Mouse (Mus musculus) myocyte (in vitro differentiated cells): ENCODE data around the gene Mrpl2. TPM values are rescaled to one million over a fixed set of nuclear protein-coding genes. Genes with fewer than 3 reads are reported as not detected.

Experiments used
- H3K27me3 ChIP-seq: one replicate; pipeline ENCODE4 v1.6.1; 2011; ENCODE audit not compliant: control insufficient read depth, insufficient read depth, insufficient read length
- H3K36me3 ChIP-seq: one replicate; pipeline ENCODE4 v1.6.1; 2011; ENCODE audit not compliant: control insufficient read depth, insufficient read depth
- H3K4me2 ChIP-seq: one replicate; pipeline ENCODE4 v1.6.1; 2011; ENCODE audit warnings: low read depth, control low read depth
- H3K4me3 ChIP-seq: one replicate; pipeline ENCODE4 v1.5.1; 2011; ENCODE audit warnings: mild to moderate bottlenecking, control low read depth, moderate library complexity
- H3K79me2 ChIP-seq: one replicate; pipeline ENCODE4 v1.6.1; 2011; ENCODE audit not compliant: control insufficient read depth, insufficient read depth
- H3ac ChIP-seq: one replicate; pipeline ENCODE4 v1.6.1; 2011; ENCODE audit not compliant: control insufficient read depth, insufficient read length
- CEBPB ChIP-seq: IDR thresholded peaks from 2 replicates; pipeline ENCODE4 v1.6.1; 2011; ENCODE audit warnings: mild to moderate bottlenecking, moderate library complexity; ENCODE audit not compliant: poor library complexity, insufficient read depth, severe bottlenecking
- E2F4 ChIP-seq: IDR thresholded peaks from one replicate; pipeline ENCODE4 v1.6.1; 2011; ENCODE audit warnings: mild to moderate bottlenecking, control low read depth, moderate library complexity; ENCODE audit not compliant: insufficient read depth
- MAX ChIP-seq: IDR thresholded peaks from one replicate; pipeline ENCODE4 v1.6.1; 2011; ENCODE audit warnings: low read depth, mild to moderate bottlenecking, control low read depth
- MYOD1 ChIP-seq, 3 experiments: IDR thresholded peaks; one replicate each; pipeline ENCODE4 v1.6.1; 2011; ENCODE audit warnings: control low read depth in 2 of 3, low read depth in 2 of 3, mild to moderate bottlenecking in 2 of 3, moderate library complexity in 1 of 3; ENCODE audit not compliant: insufficient read length in 2 of 3, control insufficient read depth in 1 of 3
- MYOG ChIP-seq, 3 experiments: IDR thresholded peaks; one replicate each; pipeline ENCODE4 v1.6.1; 2011; ENCODE audit warnings: control low read depth in 2 of 3, low read depth in 2 of 3, mild to moderate bottlenecking in 2 of 3; ENCODE audit not compliant: insufficient read length in 2 of 3, control insufficient read depth in 1 of 3, insufficient read depth in 1 of 3
- POLR2A ChIP-seq: IDR thresholded peaks from one replicate; pipeline ENCODE4 v1.6.1; 2011; ENCODE audit warnings: low read depth, mild to moderate bottlenecking, control low read depth, moderate library complexity; ENCODE audit not compliant: insufficient read length
- POLR2AphosphoS2 ChIP-seq: IDR thresholded peaks from one replicate; pipeline ENCODE4 v1.6.1; 2011; ENCODE audit warnings: low read depth, control low read depth; ENCODE audit not compliant: insufficient read length
- REST ChIP-seq: IDR thresholded peaks from one replicate; pipeline ENCODE4 v1.6.1; 2011; ENCODE audit warnings: mild to moderate bottlenecking, control low read depth, moderate library complexity; ENCODE audit not compliant: insufficient read depth, insufficient read length
- SRF ChIP-seq: IDR thresholded peaks from one replicate; pipeline ENCODE4 v1.6.1; 2011; ENCODE audit warnings: low read depth; ENCODE audit not compliant: control insufficient read depth, insufficient read length
- TCF12 ChIP-seq: IDR thresholded peaks from one replicate; pipeline ENCODE4 v1.6.1; 2011; ENCODE audit warnings: mild to moderate bottlenecking, control low read depth; ENCODE audit not compliant: poor library complexity, insufficient read depth, severe bottlenecking
- TCF3 ChIP-seq: IDR thresholded peaks from one replicate; pipeline ENCODE4 v1.6.1; 2011; ENCODE audit warnings: low read depth, control low read depth; ENCODE audit not compliant: insufficient read length
- USF1 ChIP-seq: IDR thresholded peaks from one replicate; pipeline ENCODE4 v1.6.1; 2011; ENCODE audit warnings: low read depth, mild to moderate bottlenecking, control low read depth, moderate library complexity
- polyA plus RNA-seq: library from polyadenylated mRNA; unstranded; fragments of >200 nt; fragmentation: generic; extraction: Trizol; gene quantifications from one replicate; pipeline ENCODE4 v1.2.1, GENCODE M21; 2012; ENCODE audit warnings: missing spikeins

Gene Mrpl2
- polyA plus RNA-seq = 248 TPM

DNA sequence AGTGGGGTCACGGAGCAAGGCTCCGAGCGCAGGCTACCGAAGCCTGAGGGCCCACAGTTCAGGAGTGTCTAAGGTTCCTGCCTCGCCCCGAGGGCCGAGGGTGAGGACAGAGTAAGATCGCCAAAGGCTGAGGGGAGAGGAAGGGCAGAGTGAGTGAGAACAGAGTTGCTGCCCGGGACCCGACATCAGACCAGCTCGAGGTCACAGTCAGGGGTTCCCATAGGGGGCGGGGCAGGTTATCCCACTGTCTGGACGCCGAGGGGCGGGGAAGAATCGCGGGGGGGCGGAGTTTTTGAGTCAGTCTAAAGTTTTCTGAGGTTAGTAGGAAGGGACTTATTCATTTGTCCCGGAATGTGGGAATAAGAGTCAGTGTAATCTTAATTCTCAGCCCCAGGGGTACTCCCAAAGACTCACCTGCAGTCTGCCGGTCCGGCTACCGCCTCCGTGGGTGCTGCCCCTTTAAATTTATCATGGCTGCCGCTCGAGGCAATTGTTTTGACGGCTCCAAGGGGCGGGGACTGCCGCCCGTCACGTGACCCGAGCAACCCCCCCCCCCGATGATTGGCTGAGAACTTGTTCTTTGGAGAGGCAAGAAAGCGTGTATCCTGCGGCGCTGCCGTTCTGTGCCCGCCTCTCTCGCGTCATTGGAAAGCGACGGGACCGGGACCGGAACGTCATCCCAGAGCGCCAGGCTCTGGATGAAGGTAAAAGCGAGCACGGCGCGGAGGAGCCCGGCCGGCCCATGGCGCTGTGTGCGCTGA lies at the start of gene Mrpl2, which contains the start of gene Klc4:
Mrpl2 (plus strand) TSS at position 669 of the 761 bp plus-strand sequence.
Klc4 (minus strand) TSS at position 462 of the 761 bp plus-strand sequence.
- Histone ChIP-seq H3K4me3 (peak within 1 kb of the TSS; percentile 78), H3K4me2 (peak within 1 kb of the TSS; percentile 98), H3K27me3 (no peaks in the 10 kb centered on the region), H3ac (peak within 1 kb of the TSS; percentile 20), H3K79me2 (peaks cover 12% of the 10 kb centered on the region), H3K36me3 (peaks cover 8% of the 10 kb centered on the region)
- TF ChIP-seq USF1 (peak; percentile 83), CEBPB (no peak), MAX (no peak), POLR2A (peak; percentile 96), POLR2AphosphoS2 (peak; percentile 96), MYOG (IDR thresholded peaks at IDR 0.05; ENCODE audit: control insufficient read depth in 1 of 3, insufficient read depth in 1 of 3, insufficient read length in 2 of 3, low read depth in 2 of 3) (peak in 1 of 3 experiments; percentile 18), REST (no peak), E2F4 (peak; percentile 32), TCF12 (no peak), SRF (peak; percentile 89), TCF3 (no peak), MYOD1 (IDR thresholded peaks at IDR 0.05; ENCODE audit: control insufficient read depth in 1 of 3, insufficient read length in 2 of 3, low read depth in 2 of 3) (no peak)

DNA sequence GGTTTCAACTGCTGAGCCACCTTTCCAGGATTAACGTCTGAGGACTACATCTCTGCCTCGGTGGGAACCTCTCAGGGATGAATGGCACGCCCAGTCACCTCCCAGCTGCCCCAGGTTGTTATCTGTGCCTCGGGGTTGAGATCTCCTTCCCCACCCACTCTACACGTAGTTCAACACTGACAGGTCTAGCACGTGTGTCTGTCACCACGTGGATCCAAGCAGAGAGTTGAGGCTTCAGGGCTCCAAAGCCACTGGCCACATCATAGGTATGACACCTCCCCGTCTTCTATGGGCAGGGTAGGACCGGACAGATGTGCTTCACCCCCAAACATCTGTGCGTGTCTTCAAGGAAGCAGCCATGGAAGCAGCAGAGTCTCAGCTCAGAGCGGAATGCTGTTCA lies 48.1 kb upstream of the Mrpl2 start:
- H3K79me2 ChIP-seq = no peaks in the 10 kb centered on the region
- no peak overlapping the region for H3K4me2 ChIP-seq
- no peak overlapping the region for H3K4me3 ChIP-seq
- no peak for TF ChIP-seq SRF
- TF ChIP-seq CEBPB = no peak
- TF ChIP-seq MAX = no peak
- no peak for TF ChIP-seq POLR2AphosphoS2
- no peak for TF ChIP-seq USF1
- TF ChIP-seq MYOG (IDR thresholded peaks at IDR 0.05; ENCODE audit: control insufficient read depth in 1 of 3, insufficient read depth in 1 of 3, insufficient read length in 2 of 3, low read depth in 2 of 3) = no peak
- TF ChIP-seq TCF3 = no peak
- TF ChIP-seq POLR2A = no peak
- TF ChIP-seq REST = no peak
- no peak for TF ChIP-seq TCF12
- H3K27me3 ChIP-seq = no peaks in the 10 kb centered on the region
- no peak overlapping the region for H3ac ChIP-seq
- H3K36me3 ChIP-seq = no peaks in the 10 kb centered on the region

DNA sequence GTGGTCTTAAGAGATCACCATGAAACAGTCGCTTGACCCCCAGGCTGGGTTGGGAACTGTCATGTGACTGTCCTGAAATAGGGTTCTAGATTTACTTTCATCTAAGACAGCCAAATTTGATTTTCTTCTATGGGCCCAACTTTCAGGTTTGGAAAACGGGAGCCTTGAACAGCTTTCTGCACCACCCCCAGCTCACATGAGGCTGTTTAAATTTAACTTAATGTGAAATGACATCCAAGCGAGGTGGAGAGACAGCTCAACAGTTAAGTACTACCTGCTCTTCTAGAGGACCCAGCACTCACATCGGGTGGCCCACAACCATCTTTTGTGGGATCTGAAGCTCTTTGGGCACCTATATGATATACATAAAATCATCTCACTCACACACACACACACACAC lies 47.1 kb upstream of the Mrpl2 start:
- TF ChIP-seq CEBPB = no peak
- Histone ChIP-seq H3ac (no peak overlapping the region), H3K79me2 (no peaks in the 10 kb centered on the region), H3K36me3 (no peaks in the 10 kb centered on the region), H3K4me3 (no peak overlapping the region), H3K4me2 (no peak overlapping the region), H3K27me3 (no peaks in the 10 kb centered on the region)

DNA sequence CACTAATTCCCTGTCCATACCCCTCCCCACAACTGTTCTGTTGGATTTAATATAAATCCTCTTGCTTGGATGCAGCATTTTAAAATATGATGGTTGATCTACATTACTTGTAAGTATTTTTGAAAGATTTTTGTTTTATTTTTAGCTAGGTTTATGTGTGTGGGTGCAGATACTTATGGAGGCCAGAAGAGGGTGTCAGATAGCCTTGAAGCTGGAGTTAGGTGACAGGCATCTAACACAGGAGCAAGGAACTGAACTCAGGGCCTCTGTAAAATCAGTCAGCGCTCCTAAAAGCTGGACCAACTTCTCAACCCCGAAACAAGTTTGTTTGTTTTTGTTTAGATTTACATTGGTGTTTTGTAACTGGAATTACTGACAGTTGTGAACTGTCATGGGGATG lies 45.5 kb upstream of the Mrpl2 start:
- no peak overlapping the region for H3K4me2 ChIP-seq
- no peaks in the 10 kb centered on the region for H3K79me2 ChIP-seq
- H3K4me3 ChIP-seq = no peak overlapping the region
- H3K36me3 ChIP-seq = no peaks in the 10 kb centered on the region
- TF ChIP-seq TCF3 = no peak
- TF ChIP-seq TCF12 = no peak
- no peak for TF ChIP-seq E2F4
- TF ChIP-seq USF1 = no peak
- TF ChIP-seq MAX = no peak
- no peaks in the 10 kb centered on the region for H3K27me3 ChIP-seq
- no peak overlapping the region for H3ac ChIP-seq

DNA sequence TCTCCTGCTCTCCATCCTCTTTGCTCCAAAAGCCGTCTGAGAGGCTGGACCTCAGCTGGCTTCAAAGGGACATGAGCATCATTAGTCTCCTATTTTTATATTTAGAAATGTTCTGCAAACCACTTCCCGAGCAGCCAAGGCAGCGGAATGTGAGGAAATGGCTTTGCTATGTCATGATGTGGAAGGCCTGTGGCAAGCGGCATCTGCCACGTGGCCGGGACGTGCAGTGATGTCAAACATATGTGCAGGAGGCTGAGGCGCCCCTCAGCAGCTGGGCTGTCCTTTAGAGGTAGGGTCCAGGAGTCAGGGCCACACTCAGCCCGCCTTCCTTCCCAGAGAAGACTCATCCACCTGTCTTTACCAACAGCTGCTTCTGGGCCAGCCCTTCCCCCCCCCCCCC lies 43.8 kb upstream of the Mrpl2 start:
- no peaks in the 10 kb centered on the region for H3K36me3 ChIP-seq
- H3ac ChIP-seq = no peak overlapping the region
- no peak overlapping the region for H3K4me2 ChIP-seq
- H3K4me3 ChIP-seq = no peak overlapping the region
- no peak for TF ChIP-seq MAX
- no peak for TF ChIP-seq SRF
- TF ChIP-seq MYOG (IDR thresholded peaks at IDR 0.05; ENCODE audit: control insufficient read depth in 1 of 3, insufficient read depth in 1 of 3, insufficient read length in 2 of 3, low read depth in 2 of 3) = peak in 2 of 3 experiments; percentile 31 to 70
- no peak for TF ChIP-seq POLR2A
- peak in 2 of 3 experiments; percentile 29 to 48 for TF ChIP-seq MYOD1 (IDR thresholded peaks at IDR 0.05; ENCODE audit: control insufficient read depth in 1 of 3, insufficient read length in 2 of 3, low read depth in 2 of 3)
- TF ChIP-seq CEBPB = no peak
- TF ChIP-seq USF1 = no peak
- no peak for TF ChIP-seq E2F4
- TF ChIP-seq TCF12 = no peak
- no peak for TF ChIP-seq TCF3
- TF ChIP-seq POLR2AphosphoS2 = no peak
- no peak for TF ChIP-seq REST
- H3K27me3 ChIP-seq = no peaks in the 10 kb centered on the region
- H3K79me2 ChIP-seq = no peaks in the 10 kb centered on the region
